Mouse (Mus musculus): ENCODE measurements around the gene Pdf. TPM values are rescaled to one million over a fixed set of nuclear protein-coding genes. Genes with fewer than 3 reads are reported as not detected.
"Not testable (repeated sequence)": the region's sequence is repeated elsewhere in the genome, so short reads cannot be mapped to it uniquely, and the experiment has no call there.

Gene Pdf
- polyA plus RNA-seq, 1 experiment from 2014 or later = 44.8 TPM

DNA sequence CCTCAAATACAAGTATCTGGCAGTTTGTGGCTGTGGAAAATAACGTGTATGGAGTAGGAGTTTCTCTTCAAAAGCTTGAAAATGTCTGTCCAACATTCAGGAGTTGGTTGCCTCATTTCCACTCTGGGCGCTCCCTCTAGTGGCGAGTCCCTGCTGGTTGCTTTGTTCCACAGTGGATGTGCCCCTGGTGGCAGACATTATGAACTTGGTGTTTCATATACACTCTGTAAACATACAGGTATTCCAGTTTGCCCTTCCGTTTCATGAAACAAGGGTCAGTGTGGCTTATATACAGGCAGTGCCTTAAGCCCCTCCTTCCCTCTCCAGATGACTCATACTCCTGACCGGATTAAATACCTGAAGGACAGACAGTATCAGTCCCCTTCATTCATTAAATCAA, 45.9 kb downstream of the Pdf start:
- H3K9ac ChIP-seq (replicated peaks; ENCODE audit: low read length) = no peak overlapping the region
- H3K4me2 ChIP-seq (ENCODE audit: low read depth, low read length) = no peak overlapping the region
- H3K36me3 ChIP-seq (replicated peaks; ENCODE audit: control insufficient read depth, insufficient read depth, low read depth, low read length) = no peaks in the 10 kb centered on the region
- H3K27me3 ChIP-seq (ENCODE audit: control insufficient read depth, insufficient read depth, low read length) = no peaks in the 10 kb centered on the region
- ATAC-seq (replicated peaks; ENCODE audit: insufficient number of reproducible peaks, low FRiP score, low TSS enrichment, low read depth) (0 out of 2 replicates have a peak, but pooled peaks have one; percentile 67), DNase-seq (ENCODE audit: low spot score) (peak; percentile 92)
- H3K4me3 ChIP-seq (ENCODE audit: low read depth, low read length) = no peak overlapping the region
- H3K9me3 ChIP-seq (replicated peaks; ENCODE audit: control insufficient read depth, low read length) = no peaks in the 10 kb centered on the region
- 33% methylated on average over 5 of the region's 5 CpGs for WGBS
- no peak overlapping the region for H3K27ac ChIP-seq (replicated peaks; ENCODE audit: low read depth, low read length)
- H3K4me1 ChIP-seq (ENCODE audit: control insufficient read depth, insufficient read depth, low read length) = no peaks in the 10 kb centered on the region

DNA sequence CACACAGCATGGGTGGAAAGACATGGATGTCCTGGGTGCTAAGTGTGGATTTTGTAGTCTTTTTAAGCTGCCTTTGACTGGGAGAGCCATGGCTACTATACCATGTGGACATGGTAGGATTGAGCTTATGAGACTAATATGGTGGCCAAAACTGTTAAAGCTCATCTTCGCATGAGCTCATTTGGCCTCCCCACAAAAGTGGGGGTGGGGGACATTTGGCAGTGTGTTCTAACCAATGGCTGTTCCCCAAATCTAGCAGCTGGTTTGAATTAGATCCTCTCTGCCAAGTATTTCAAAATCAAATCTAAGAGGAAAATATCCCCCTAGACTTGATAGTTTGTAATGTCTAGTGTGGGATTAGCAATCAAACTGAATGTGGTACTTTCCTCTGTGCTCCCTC, 49.3 kb downstream of the Pdf start:
- DNase-seq (ENCODE audit: low spot score) (peak; percentile 43), ATAC-seq (replicated peaks; ENCODE audit: insufficient number of reproducible peaks, low FRiP score, low TSS enrichment, low read depth) (no peak)
- no peaks in the 10 kb centered on the region for H3K27me3 ChIP-seq (ENCODE audit: control insufficient read depth, insufficient read depth, low read length)
- 73% methylated on average over 1 of the region's 1 CpGs for WGBS
- H3K9me3 ChIP-seq (replicated peaks; ENCODE audit: control insufficient read depth, low read length) = no peaks in the 10 kb centered on the region
- no peaks in the 10 kb centered on the region for H3K4me1 ChIP-seq (ENCODE audit: control insufficient read depth, insufficient read depth, low read length)
- no peak overlapping the region for H3K4me2 ChIP-seq (ENCODE audit: low read depth, low read length)
- H3K27ac ChIP-seq (replicated peaks; ENCODE audit: low read depth, low read length) = no peak overlapping the region
- no peak overlapping the region for H3K4me3 ChIP-seq (ENCODE audit: low read depth, low read length)
- H3K9ac ChIP-seq (replicated peaks; ENCODE audit: low read length) = no peak overlapping the region
- H3K36me3 ChIP-seq (replicated peaks; ENCODE audit: control insufficient read depth, insufficient read depth, low read depth, low read length) = peaks cover 3% of the 10 kb centered on the region; the same call in 1 of the 2 replicates

DNA sequence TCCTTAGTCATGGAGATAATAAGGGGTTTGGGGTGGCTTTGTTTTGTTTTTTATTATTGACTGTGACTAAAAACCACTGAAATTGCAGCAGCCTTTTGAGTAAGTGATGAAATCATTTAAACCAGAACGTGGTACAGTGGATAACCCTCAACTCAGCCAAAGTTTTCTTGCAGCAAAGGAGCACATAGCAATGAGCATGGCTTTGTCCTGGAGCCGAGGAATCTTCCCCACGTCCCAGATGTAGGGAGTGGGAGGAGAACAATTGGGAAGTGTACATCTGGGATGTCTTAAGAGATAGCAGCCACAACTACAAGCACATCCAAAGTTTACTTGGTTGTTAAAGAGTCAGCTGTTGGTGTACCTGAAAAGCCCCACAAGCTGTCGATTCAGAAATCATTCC, 51.0 kb downstream of the Pdf start:
- Histone ChIP-seq H3K36me3 (replicated peaks; ENCODE audit: control insufficient read depth, insufficient read depth, low read depth, low read length) (peaks cover 3% of the 10 kb centered on the region; the same call in 1 of the 2 replicates), H3K9me3 (replicated peaks; ENCODE audit: control insufficient read depth, low read length) (no peaks in the 10 kb centered on the region), H3K27me3 (ENCODE audit: control insufficient read depth, insufficient read depth, low read length) (no peaks in the 10 kb centered on the region), H3K27ac (replicated peaks; ENCODE audit: low read depth, low read length) (no peak overlapping the region), H3K4me1 (ENCODE audit: control insufficient read depth, insufficient read depth, low read length) (no peaks in the 10 kb centered on the region), H3K4me3 (ENCODE audit: low read depth, low read length) (no peak overlapping the region), H3K9ac (replicated peaks; ENCODE audit: low read length) (no peak overlapping the region), H3K4me2 (ENCODE audit: low read depth, low read length) (no peak overlapping the region)
- no peak for DNase-seq (ENCODE audit: low spot score)
- WGBS = 79% methylated on average over 4 of the region's 4 CpGs
- no peak for ATAC-seq (replicated peaks; ENCODE audit: insufficient number of reproducible peaks, low FRiP score, low TSS enrichment, low read depth)

DNA sequence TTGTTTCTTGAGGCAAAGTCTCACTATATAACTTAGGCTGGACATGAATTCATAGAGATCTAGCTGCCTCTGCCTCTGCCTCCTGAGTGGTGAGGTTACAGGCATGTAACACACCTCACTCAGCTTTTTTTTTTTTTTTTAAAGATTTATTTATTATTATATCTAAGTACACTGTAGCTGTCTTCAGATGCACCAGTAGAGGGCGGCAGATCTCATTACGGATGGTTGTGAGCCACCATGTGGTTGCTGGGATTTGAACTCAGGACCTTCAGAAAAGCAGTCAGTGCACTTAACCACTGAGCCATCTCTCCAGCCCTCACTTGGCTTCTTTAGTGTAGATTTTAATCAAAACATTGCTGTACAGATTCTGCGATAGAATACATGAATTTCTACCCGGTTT, 52.1 kb downstream of the Pdf start:
- not testable (repeated sequence) for H3K4me3 ChIP-seq (ENCODE audit: low read depth, low read length); H3K4me2 ChIP-seq (ENCODE audit: low read depth, low read length); DNase-seq (ENCODE audit: low spot score); H3K9me3 ChIP-seq (replicated peaks; ENCODE audit: control insufficient read depth, low read length); H3K27me3 ChIP-seq (ENCODE audit: control insufficient read depth, insufficient read depth, low read length); H3K27ac ChIP-seq (replicated peaks; ENCODE audit: low read depth, low read length); ATAC-seq (replicated peaks; ENCODE audit: insufficient number of reproducible peaks, low FRiP score, low TSS enrichment, low read depth); H3K4me1 ChIP-seq (ENCODE audit: control insufficient read depth, insufficient read depth, low read length); H3K36me3 ChIP-seq (replicated peaks; ENCODE audit: control insufficient read depth, insufficient read depth, low read depth, low read length); H3K9ac ChIP-seq (replicated peaks; ENCODE audit: low read length)
- 82% methylated on average over 4 of the region's 4 CpGs for WGBS

Small RNA genes within 50 kb of the gene (microRNA-seq; reads per million reads assigned to microRNA genes)
- gene Mir7075 (ENCODE audit: borderline number of aligned reads) = 3.8 reads per million

Other genes starting within 250 kb of the Pdf start
- gene Has3, start 178.4 kb downstream of the Pdf start, polyA plus RNA-seq (2014; fragmentation: Nextera tagmentation; extraction: Ambion mirVana) = 0.18 and 0.31 TPM in 2 replicates
- gene Utp4, start 155.0 kb downstream of the Pdf start, polyA plus RNA-seq (2014; fragmentation: Nextera tagmentation; extraction: Ambion mirVana) = 90.3 and 93.0 TPM in 2 replicates
- 7.4 TPM in 2 replicates for gene Sntb2, start 112.9 kb downstream of the Pdf start, polyA plus RNA-seq (2014; fragmentation: Nextera tagmentation; extraction: Ambion mirVana)
- 88.3 and 93.7 TPM in 2 replicates for gene Vps4a, start 17.4 kb downstream of the Pdf start, polyA plus RNA-seq (2014; fragmentation: Nextera tagmentation; extraction: Ambion mirVana)
- gene Cog8, start 8.1 kb upstream of the Pdf start, polyA plus RNA-seq (2014; fragmentation: Nextera tagmentation; extraction: Ambion mirVana) = 42.0 and 44.9 TPM in 2 replicates
- gene Nip7, start 8.3 kb upstream of the Pdf start, polyA plus RNA-seq (2014; fragmentation: Nextera tagmentation; extraction: Ambion mirVana) = 113 and 114 TPM in 2 replicates
- not detected in 2 replicates for gene Tmed6, start 17.0 kb upstream of the Pdf start, polyA plus RNA-seq (2014; fragmentation: Nextera tagmentation; extraction: Ambion mirVana)
- 16.1 and 16.5 TPM in 2 replicates for gene Terf2, start 47.9 kb upstream of the Pdf start, polyA plus RNA-seq (2014; fragmentation: Nextera tagmentation; extraction: Ambion mirVana)
- gene Cyb5b, start 102.0 kb upstream of the Pdf start, polyA plus RNA-seq (2014; fragmentation: Nextera tagmentation; extraction: Ambion mirVana) = 137 and 145 TPM in 2 replicates
- gene Nfat5, start 244.9 kb upstream of the Pdf start, polyA plus RNA-seq (2014; fragmentation: Nextera tagmentation; extraction: Ambion mirVana) = 8.8 and 9.1 TPM in 2 replicates